Mouse (Mus musculus) forebrain, embryonic 11.5 days (tissue): Measurements from ENCODE around the gene Tmem56. TPM values are rescaled to one million over a fixed set of nuclear protein-coding genes. Genes with fewer than 3 reads are reported as not detected.

Experiments used
- ATAC-seq: fragments of 200-750 bp; cut with Nextera tagmentation; replicated peaks from 2 replicates; pipeline ENCODE4 v1.8.0; 2017; ENCODE audit warnings: moderate TSS enrichment; ENCODE audit not compliant: low FRiP score
- DNase-seq: peaks from one replicate; pipeline ENCODE4 v3.0.0-alpha.2; 2017; ENCODE audit warnings: low spot score
- H3K27ac ChIP-seq: fragments of 300-500 bp; sonication (generic); 2 replicates; pipeline ENCODE4 v1.5.1; 2014; ENCODE audit warnings: low read depth, low read length
- H3K27me3 ChIP-seq: fragments of 300-500 bp; sonication (generic); 2 replicates; pipeline ENCODE4 v1.6.1; 2014; ENCODE audit warnings: mild to moderate bottlenecking, low read length, mixed read lengths; ENCODE audit not compliant: control insufficient read depth, insufficient read depth
- H3K36me3 ChIP-seq: fragments of 300-500 bp; sonication (generic); 2 replicates; pipeline ENCODE4 v1.6.1; 2014; ENCODE audit warnings: mild to moderate bottlenecking, low read length, moderate library complexity, mixed read lengths; ENCODE audit not compliant: control insufficient read depth, insufficient read depth
- H3K4me1 ChIP-seq: fragments of 300-500 bp; sonication (generic); replicated peaks from 2 replicates; pipeline ENCODE4 v1.6.1; 2014; ENCODE audit warnings: low read length, mixed read lengths; ENCODE audit not compliant: control insufficient read depth, insufficient read depth
- H3K4me2 ChIP-seq: fragments of 300-500 bp; sonication (generic); 2 replicates; pipeline ENCODE4 v1.6.1; 2014; ENCODE audit warnings: low read depth, mild to moderate bottlenecking, low read length, moderate library complexity, mixed read lengths; ENCODE audit not compliant: severe bottlenecking
- H3K4me3 ChIP-seq: fragments of 300-500 bp; sonication (generic); 2 replicates; pipeline ENCODE4 v1.5.1; 2014; ENCODE audit warnings: low read depth, low read length
- H3K9ac ChIP-seq: fragments of 300-500 bp; sonication (generic); 2 replicates; pipeline ENCODE4 v1.6.1; 2014; ENCODE audit warnings: low read length
- H3K9me3 ChIP-seq: fragments of 300-500 bp; sonication (generic); 2 replicates; pipeline ENCODE4 v1.6.1; 2016; ENCODE audit warnings: low read length, mixed read lengths; ENCODE audit not compliant: control insufficient read depth
- WGBS: fragments of 180-500 bp; shearing (Covaris S2); extraction: QIAGEN DNeasy Blood & Tissue Kit; methylation state at CpG from one replicate; pipeline ENCODE4 v1.1.7; 2014; 5-methylcytosine and 5-hydroxymethylcytosine counted together
- polyA plus RNA-seq: library from polyadenylated mRNA; unstranded; fragments of >200 nt; fragmentation: Nextera tagmentation; extraction: Ambion mirVana; gene quantifications from 2 replicates; pipeline ENCODE4 v1.2.1, GENCODE M21; 2014

Tmem56 gene
- polyA plus RNA-seq, 1 experiment from 2014 or later, result 3.1 TPM

GRCm38 (mm10) chr3:121174248-121174945 lies 108.5 kb downstream of the Tmem56 start:
- H3K9me3 ChIP-seq, result no peaks in the 10 kb centered on the region
- no peak overlapping the region for H3K27ac ChIP-seq
- no peak for ATAC-seq
- no peaks in the 10 kb centered on the region for H3K27me3 ChIP-seq
- DNase-seq, result no peak
- no peaks in the 10 kb centered on the region for H3K36me3 ChIP-seq
- H3K9ac ChIP-seq, result no peak overlapping the region
- H3K4me3 ChIP-seq, result no peak overlapping the region
- no peaks in the 10 kb centered on the region for H3K4me1 ChIP-seq
- 87% methylated on average over 9 of the region's 9 CpGs for WGBS
- H3K4me2 ChIP-seq, result no peak overlapping the region

GRCm38 (mm10) chr3:121172718-121173117 lies 110.2 kb downstream of the Tmem56 start:
- no peaks in the 10 kb centered on the region for H3K36me3 ChIP-seq
- no peak overlapping the region for H3K27ac ChIP-seq
- no peak overlapping the region for H3K4me2 ChIP-seq
- H3K27me3 ChIP-seq, result no peaks in the 10 kb centered on the region
- H3K9ac ChIP-seq, result no peak overlapping the region
- ATAC-seq (no peak), DNase-seq (no peak)
- 78% methylated on average over 2 of the region's 2 CpGs for whole genome bisulfite sequencing
- no peaks in the 10 kb centered on the region for H3K4me1 ChIP-seq
- no peaks in the 10 kb centered on the region for H3K9me3 ChIP-seq
- no peak overlapping the region for H3K4me3 ChIP-seq

- 58% methylated on average over 6 of the region's 6 CpGs for WGBS
- H3K27ac ChIP-seq, result no peak overlapping the region
Observed at GRCm38 (mm10) chr3:121171872-121172265, 111.0 kb downstream of the Tmem56 start.

GRCm38 (mm10) chr3:121171243-121171871 lies 111.5 kb downstream of the Tmem56 start, which contains the start of gene Rwdd3:
Gene Rwdd3, minus strand, starts transcription at chr3:121171695.
- Histone ChIP-seq H3K27me3 (no peaks in the 10 kb centered on the region), H3K27ac (no peak within 1 kb of the TSS), H3K36me3 (no peaks in the 10 kb centered on the region), H3K9ac (peak within 1 kb of the TSS; percentile 61), H3K4me2 (peak within 1 kb of the TSS; percentile 65), H3K4me1 (no peaks in the 10 kb centered on the region), H3K9me3 (no peaks in the 10 kb centered on the region; the same call in 1 of the 2 replicates), H3K4me3 (peak within 1 kb of the TSS; percentile 57)
- peak; percentile 96 for DNase-seq
- ATAC-seq, result peak; percentile 93
- under 1% methylated on average over 40 of the region's 40 CpGs for WGBS

More at GRCm38 (mm10) chr3:121171872-121172265, 111.0 kb downstream of the Tmem56 start:
- Histone ChIP-seq H3K9me3 (no peaks in the 10 kb centered on the region), H3K9ac (peak overlapping the region; percentile 61; the same call in 1 of the 2 replicates), H3K4me1 (no peaks in the 10 kb centered on the region), H3K4me3 (peak overlapping the region; percentile 57), H3K27me3 (no peaks in the 10 kb centered on the region), H3K4me2 (peak overlapping the region; percentile 65), H3K36me3 (no peaks in the 10 kb centered on the region)
- ATAC-seq (no peak), DNase-seq (no peak)

- no peak for ATAC-seq
- no peak for DNase-seq
Observed at GRCm38 (mm10) chr3:121170631-121171030, 112.3 kb downstream of the Tmem56 start.

GRCm38 (mm10) chr3:121169092-121169942 lies 113.6 kb downstream of the Tmem56 start:
- ATAC-seq, result no peak
- DNase-seq, result no peak
- Histone ChIP-seq H3K27me3 (no peaks in the 10 kb centered on the region), H3K4me1 (no peaks in the 10 kb centered on the region), H3K4me2 (no peak overlapping the region), H3K4me3 (no peak overlapping the region), H3K9ac (no peak overlapping the region), H3K9me3 (no peaks in the 10 kb centered on the region; the same call in 1 of the 2 replicates), H3K36me3 (no peaks in the 10 kb centered on the region), H3K27ac (no peak overlapping the region)
- 83% methylated on average over 15 of the region's 15 CpGs for WGBS

More at GRCm38 (mm10) chr3:121170631-121171030, 112.3 kb downstream of the Tmem56 start:
- no peak overlapping the region for H3K27ac ChIP-seq
- no peak overlapping the region for H3K9ac ChIP-seq
- no peaks in the 10 kb centered on the region; the same call in 1 of the 2 replicates for H3K9me3 ChIP-seq
- no peaks in the 10 kb centered on the region for H3K27me3 ChIP-seq
- H3K4me3 ChIP-seq, result peak overlapping the region; percentile 57
- H3K4me1 ChIP-seq, result no peaks in the 10 kb centered on the region
- WGBS, result 58% methylated on average over 7 of the region's 7 CpGs
- peak overlapping the region; percentile 65 for H3K4me2 ChIP-seq
- H3K36me3 ChIP-seq, result no peaks in the 10 kb centered on the region

- Histone ChIP-seq H3K4me1 (no peaks in the 10 kb centered on the region), H3K27ac (no peak overlapping the region), H3K4me3 (no peak overlapping the region), H3K4me2 (no peak overlapping the region), H3K9me3 (no peaks in the 10 kb centered on the region; the same call in 1 of the 2 replicates), H3K9ac (no peak overlapping the region), H3K27me3 (no peaks in the 10 kb centered on the region), H3K36me3 (no peaks in the 10 kb centered on the region)
- ATAC-seq (no peak), DNase-seq (no peak)
- 88% methylated on average over 8 of the region's 8 CpGs for WGBS
Observed at GRCm38 (mm10) chr3:121168581-121168980, 114.3 kb downstream of the Tmem56 start.

GRCm38 (mm10) chr3:121163271-121163819 lies 119.6 kb downstream of the Tmem56 start:
- Histone ChIP-seq H3K27me3 (no peaks in the 10 kb centered on the region), H3K4me2 (no peak overlapping the region), H3K9me3 (no peaks in the 10 kb centered on the region; the same call in 1 of the 2 replicates), H3K4me3 (no peak overlapping the region), H3K27ac (no peak overlapping the region), H3K9ac (no peak overlapping the region), H3K36me3 (no peaks in the 10 kb centered on the region), H3K4me1 (no peaks in the 10 kb centered on the region)
- peak; percentile 40; the same call in 1 of the 2 replicates for ATAC-seq
- DNase-seq, result peak; percentile 82
- 46% methylated on average over 7 of the region's 7 CpGs for WGBS
